Mouse (Mus musculus): ENCODE results near the gene Smim8.
A peak's percentile ranks its signal among the peaks of the same experiment; 100 is the strongest.
"Not testable (repeated sequence)": the region's sequence is repeated elsewhere in the genome, so short reads cannot be mapped to it uniquely, and the experiment has no call there.

Smim8 gene

DNA sequence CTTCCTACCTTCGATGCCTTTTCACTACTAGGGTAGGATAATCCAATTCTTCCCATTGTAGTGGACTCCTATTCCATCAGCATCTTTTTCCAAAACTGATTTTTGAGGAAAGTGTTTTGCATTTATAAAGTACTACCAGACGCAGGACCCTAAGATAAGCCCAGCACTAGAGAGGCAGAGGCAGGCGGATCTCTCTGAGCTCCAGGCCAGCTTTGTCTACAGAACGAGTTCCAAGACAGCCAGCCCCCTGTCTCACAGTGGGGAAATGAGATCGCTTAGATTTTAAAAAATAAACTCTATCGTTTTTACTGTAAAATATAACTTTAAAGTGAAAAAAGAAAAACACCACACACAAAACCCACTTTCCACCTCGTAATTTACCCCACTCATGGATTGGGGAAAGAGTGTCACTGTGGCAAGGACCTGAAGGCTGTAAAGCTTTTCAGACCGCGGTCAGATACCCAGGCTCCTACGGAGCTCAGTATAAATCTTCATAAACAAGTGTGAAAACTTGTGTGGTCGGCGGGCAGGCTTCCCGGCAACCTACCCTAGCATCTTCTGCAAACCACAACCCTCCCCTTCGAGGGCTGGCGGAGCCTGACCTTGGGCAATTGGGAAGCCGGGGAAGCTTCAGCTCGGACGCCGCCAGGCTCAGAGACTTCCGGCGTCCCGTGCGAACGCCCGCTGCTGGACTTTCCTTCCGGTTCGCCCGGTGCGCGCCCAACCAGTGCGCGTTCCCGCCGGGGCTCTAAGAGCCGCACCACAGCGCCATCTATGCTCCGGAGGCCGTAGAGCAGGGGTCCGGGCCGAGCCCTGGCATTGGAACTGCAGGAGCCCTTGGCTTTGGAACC lies at the start of gene Smim8:
Smim8 (minus strand) TSS at position 747 of the 851 bp plus-strand sequence.
- DNase-seq (ENCODE audit: low spot score) = peak; percentile 90

DNA sequence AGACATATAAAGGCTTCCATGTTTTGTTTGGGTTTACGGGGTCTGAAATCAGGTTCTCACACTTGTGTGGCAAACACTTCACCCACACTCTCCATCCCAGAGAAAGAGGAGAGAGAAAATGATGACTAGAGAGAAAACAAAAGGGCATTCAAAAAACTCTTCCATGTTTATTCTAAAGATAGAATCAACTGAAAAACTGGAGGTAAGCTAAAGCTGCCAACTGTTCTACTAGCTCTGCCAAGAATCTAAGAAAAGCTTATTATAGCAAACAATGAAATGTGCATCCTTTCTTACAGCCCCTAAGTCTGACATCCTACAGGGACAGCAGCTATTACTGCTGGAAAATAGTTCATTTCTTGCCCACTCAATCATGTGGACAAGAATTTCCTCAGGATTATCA lies 45.7 kb upstream of the Smim8 start:
- no peak for DNase-seq (ENCODE audit: low spot score)

DNA sequence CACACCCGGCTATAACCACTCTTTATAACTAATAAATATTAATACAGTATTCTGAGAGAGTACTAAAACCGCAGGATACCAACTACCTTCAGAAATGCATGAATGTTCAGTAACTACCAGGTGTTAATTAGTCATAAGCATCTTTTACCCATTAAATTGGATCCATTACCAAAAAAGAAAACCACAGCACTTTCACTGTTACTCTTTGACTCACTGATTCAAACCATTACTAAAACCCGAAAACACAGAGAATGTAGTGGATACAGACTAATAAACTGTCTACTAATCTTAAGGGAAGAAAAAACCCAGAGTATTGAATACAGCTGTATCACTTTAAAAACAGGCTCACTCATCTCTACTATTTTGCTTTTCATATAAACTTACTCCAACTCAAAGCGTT lies 41.7 kb upstream of the Smim8 start:
- DNase-seq (ENCODE audit: low spot score) = no peak

- DNase-seq (ENCODE audit: low spot score) = no peak
Measured at GRCm38 (mm10) chr4:34801166-34802034, 23.2 kb upstream of the Smim8 start.

DNA sequence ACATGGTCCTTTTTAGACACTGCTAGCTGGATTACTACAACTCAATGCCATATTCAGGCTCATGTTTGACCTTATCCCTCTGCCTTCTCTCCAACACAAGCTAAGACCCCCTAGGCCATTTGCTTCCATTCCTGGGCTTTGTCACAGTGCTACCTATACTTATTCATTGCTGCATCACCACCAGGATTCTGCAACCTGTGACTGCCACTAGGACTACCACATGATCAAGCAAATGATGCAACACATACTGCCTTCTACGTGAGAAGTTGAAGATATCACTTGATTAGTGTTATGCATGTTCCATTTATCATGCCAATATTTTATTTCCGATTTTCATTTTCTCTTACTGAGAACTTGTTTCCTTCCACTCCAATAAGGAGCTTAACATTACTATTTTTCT lies 19.8 kb upstream of the Smim8 start:
- DNase-seq (ENCODE audit: low spot score) = no peak

- DNase-seq (ENCODE audit: low spot score) = no peak
Measured at GRCm38 (mm10) chr4:34797294-34797983, 19.2 kb upstream of the Smim8 start.

DNA sequence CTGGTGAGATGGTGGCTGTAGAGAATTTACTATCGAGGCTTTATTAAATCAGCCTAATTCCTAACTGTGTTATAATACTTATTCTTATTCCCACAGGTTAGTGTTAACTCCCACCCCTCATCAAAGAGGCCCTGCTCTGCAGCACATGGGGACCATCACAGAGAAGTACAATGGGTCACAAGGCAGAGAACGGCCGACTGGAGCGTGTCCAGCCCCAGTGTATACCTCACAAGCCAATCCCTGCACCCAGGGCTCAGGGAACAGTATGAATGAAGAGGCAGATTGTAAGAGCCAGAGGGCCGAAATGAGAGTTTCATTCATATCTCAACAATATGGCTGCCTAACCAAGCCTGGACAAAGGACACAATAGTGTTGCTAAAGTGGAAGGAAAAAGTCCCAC lies 18.1 kb upstream of the Smim8 start:
- DNase-seq (ENCODE audit: low spot score) = no peak

DNA sequence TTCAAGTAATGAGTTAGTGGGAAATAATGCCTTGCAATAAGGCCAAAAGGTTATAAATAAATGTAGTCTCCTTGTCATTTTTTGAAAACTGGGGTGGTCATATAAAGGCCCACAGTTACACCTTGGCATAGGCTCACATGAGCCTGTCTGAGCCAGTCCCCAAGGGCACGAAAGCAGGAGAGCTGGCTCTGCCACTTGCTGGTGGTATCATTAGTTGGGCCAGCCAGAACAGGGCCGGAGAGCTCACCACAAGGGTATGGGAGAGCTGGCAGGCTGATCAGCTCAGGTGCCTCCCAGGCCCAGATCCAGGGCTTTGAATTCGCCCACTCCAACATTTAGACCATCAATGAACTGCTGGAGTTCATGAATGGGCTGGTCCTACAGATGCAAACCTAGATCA lies 8.3 kb upstream of the Smim8 start:
- no peak for DNase-seq (ENCODE audit: low spot score)

DNA sequence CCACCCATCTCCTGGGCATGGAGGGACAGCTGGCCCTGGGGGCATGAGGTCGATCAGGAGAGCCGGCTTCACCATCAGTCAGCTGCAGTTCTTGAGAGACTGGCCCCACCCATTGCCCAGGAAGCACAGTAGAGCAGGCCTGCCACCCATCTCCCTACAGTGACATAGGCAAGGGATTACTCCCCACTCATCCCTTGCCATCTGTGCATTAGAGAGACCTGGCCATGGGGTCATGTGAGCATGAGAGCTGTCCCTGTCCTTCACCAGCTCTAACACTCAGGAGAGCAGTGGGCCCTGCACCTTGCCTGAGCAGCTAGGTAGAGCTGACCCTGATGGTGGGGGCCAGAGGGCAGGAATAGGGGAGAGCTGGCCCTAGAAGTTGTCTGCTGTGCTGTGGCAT lies 7.4 kb upstream of the Smim8 start:
- no peak for DNase-seq (ENCODE audit: low spot score)

GRCm38 (mm10) chr4:34784865-34785264 lies 6.6 kb upstream of the Smim8 start:
- no peak for DNase-seq (ENCODE audit: low spot score)

DNA sequence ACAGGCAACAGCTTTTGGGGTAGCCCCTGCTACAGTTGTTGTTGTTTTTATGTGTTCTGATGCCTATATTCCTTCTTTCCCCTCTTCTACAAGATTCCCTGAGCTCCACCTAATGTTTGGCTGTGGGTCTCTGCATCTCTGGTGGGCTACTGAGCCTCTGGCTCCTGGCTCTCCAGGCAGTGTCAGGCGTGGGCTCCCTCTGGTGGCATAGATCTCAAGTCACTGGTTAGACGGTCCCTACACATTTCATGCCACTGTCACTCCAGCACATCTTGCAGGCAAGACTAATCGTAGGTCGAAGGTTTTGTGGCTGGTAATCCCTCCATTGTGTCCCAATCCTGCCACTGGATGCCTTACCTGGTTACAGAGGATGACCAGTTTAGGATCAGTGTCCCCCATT lies 4.5 kb upstream of the Smim8 start:
- no peak for DNase-seq (ENCODE audit: low spot score)

DNA sequence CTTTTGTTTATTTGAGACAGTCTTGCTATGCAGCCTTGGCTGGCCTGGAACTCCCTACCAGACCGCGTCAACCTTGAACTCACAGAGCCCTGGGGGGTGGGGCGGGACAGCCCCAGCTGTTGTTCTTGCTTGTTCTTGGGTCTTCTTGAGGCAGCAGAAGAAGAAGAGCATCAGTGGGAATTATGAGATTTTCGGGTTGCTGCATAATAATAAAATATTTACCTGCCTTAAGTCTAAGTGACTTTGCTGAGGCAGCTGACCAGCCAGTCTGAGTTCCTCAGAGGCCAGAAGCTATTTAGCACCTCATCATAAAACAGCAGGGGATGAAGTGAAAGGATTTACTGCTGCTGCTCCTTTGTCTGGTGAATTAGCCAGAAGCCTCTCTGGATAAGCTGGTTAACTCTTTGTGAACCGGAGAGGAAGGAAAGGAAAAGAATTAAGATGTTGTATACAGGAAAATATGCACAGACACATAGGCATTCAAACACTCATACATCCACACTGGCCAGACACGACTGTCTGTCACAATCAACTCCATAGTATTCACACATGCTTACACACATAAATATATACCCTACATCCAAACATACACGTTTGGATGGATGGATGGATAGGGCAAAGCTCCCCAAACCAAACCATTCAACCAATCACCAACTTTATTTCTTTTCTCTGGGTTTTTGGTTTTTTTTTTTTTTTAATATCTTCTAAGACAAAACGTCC lies 6.4 kb downstream of the Smim8 start:
- DNase-seq (ENCODE audit: low spot score) = no peak

DNA sequence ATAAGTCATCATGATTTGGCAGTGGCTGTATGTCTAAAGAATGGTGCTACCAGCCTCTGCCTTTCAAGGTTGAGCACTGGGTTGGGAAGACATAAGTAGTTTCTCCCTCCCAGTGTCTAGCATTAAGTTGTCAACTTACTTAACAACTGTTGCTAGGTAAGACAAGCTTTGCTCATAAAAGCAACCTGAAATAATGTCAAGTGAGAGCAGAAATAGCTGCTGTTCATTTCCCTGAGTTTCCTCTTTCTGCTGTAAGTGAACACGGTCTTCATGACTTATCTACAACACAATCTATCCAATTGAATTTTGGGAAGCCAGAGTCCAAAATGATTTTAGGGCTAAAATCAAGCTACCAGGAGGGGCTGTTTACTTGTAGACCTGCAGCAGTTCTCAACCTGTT lies 22.1 kb downstream of the Smim8 start, which contains the start of gene Gm136:
Gm136 (minus strand) TSS at position 101 of the 400 bp plus-strand sequence.
- no peak for DNase-seq (ENCODE audit: low spot score)

GRCm38 (mm10) chr4:34749236-34749635 lies 29.0 kb downstream of the Smim8 start:
- DNase-seq (ENCODE audit: low spot score) = no peak

DNA sequence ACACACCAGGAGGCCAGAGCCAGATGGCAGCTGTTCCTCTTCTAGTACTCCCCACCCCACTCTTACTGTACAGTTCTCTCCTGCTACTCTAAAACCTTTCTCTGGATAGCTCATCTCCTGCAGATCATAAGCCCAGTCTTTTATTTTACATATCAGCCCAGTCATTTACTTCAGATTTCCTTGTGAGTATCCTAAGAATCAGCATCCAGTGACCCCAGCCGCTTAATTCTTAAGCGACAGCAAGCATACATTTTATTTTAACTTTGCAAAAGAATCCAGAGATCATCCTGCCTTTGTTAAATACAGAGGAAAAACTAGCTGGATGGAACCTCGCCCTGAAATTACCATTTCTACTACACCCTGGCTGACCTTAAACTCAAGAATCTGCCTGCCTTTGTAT lies 43.8 kb downstream of the Smim8 start:
- DNase-seq (ENCODE audit: low spot score) = no peak

- DNase-seq (ENCODE audit: low spot score) = not testable (repeated sequence)
Measured at GRCm38 (mm10) chr4:34733415-34733814, 44.8 kb downstream of the Smim8 start.

- DNase-seq (ENCODE audit: low spot score) = peak; percentile 78
Measured at GRCm38 (mm10) chr4:34729851-34730341, 48.3 kb downstream of the Smim8 start, which contains the start of gene Cfap206. Cfap206 (minus strand) TSS chr4:34730206.

DNA sequence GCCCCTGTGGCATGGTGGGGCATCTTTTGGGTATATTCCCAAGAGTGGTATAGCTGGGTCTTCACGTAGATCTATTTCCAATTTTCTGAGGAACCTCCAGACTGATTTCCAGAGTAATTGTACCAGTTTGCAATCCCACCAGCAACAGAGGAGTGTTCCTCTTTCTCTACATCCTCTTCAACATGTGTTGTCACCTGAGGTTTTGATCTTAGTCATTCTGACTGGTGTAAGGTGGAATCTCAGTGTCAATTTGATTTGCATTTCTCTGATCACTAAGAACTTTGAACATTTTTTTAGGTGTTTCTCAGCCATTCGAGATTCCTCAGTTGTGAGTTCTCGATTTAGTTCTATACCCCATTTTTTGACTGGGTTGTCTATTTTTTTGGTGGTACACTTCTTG lies 52.5 kb downstream of the Smim8 start:
- DNase-seq (ENCODE audit: low spot score) = not testable (repeated sequence)

GRCm38 (mm10) chr4:34724306-34724705 lies 53.9 kb downstream of the Smim8 start:
- DNase-seq (ENCODE audit: low spot score) = no peak

DNA sequence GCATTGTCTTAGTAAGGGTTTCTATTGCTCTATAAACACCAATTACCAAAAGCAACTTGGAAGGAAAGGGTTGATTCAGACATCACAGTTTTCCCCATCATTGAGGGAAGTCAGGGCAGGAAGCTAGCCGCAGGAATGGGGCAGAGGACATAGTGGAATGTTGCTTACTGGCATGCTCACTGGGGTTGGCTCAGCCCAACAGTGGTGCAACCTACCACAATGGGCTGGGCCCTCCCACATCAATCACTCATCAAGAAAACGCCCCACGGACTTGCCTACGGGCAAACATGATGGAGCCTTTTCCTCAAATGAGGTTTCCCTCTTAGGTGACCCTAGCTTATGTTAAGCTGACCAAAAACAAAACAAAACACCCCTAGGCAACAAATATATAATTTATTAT lies 55.0 kb downstream of the Smim8 start:
- no peak for DNase-seq (ENCODE audit: low spot score)

DNA sequence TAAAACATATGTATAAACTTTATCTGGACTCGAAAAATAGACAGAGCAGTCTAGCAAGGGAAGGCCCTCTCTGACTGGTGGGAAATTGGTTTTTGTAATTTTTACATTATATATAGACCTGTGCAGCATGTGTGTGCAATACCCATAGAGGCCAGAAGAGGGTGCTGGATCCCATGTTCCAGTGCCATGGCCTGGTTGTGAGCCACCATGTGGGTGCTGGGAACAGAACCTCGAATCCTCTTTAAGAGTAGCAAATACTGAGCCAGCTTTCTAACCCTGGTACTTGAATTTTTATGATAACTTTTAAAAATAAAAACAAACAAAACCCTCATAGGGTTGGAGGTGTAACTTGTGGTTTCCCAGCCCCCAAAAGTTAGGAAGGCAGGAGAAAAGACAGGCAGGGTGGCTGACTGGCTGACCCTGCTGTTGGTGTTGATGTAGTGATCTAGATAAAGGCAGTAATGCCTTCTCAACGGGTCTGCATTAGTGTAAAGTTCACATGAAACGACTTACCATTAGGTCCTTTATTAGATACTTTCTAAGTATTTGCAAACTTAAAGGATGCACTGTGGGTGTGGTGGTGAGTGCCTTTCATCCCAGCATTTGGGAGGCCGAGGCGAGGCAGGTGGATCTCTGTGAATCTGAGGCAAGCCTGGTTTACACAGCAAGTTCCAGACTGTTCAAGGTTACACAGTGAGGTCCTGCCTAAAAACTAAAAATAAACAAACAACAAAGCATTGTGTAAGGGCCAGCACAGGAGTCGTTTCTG lies 57.9 kb downstream of the Smim8 start:
- DNase-seq (ENCODE audit: low spot score) = no peak
